Mouse (Mus musculus): ENCODE measurements around the gene Mtss1l. TPM values are rescaled to one million over a fixed set of nuclear protein-coding genes. Genes with fewer than 3 reads are reported as not detected.

Gene Mtss1l
- polyA plus RNA-seq, 1 experiment = 7.1 TPM

DNA sequence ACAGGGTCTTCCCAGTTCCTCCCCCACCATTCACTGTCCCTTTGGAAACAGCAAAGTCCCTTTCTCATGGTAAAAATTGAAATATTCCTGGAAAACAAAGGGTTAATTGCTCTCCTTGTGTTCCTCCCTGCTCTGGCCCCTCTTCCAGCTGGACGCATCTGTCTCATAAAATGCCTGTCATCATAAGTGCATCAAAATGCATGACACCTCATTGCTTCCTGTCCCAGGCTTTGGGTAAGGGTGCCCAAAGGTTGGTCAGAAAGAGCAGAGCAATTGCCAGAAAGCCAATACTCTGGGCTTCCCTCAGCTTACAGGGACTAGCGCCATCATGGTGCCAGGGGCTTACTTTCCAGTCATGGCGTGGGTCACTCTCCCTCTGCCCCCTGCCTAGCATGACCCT lies 10.7 kb upstream of the Mtss1l start:
- peaks cover 29% of the 10 kb centered on the region for H3K36me3 ChIP-seq (ENCODE audit: control insufficient read depth, insufficient read depth, low read length, poor library complexity, severe bottlenecking)
- H3K4me1 ChIP-seq (ENCODE audit: control insufficient read depth, insufficient read depth, low read length) = no peaks in the 10 kb centered on the region
- no peaks in the 10 kb centered on the region for H3K27me3 ChIP-seq (ENCODE audit: control insufficient read depth, insufficient read depth, low read length, poor library complexity, severe bottlenecking)
- TF ChIP-seq CTCF (IDR thresholded peaks at IDR 0.05; ENCODE audit: low read depth, low read length) (no peak), POLR2A (IDR thresholded peaks at IDR 0.05; ENCODE audit: insufficient read depth, low read length) (no peak), EP300 (IDR thresholded peaks at IDR 0.05; ENCODE audit: insufficient read depth, low read depth, low read length) (no peak)
- no peak overlapping the region for H3K4me3 ChIP-seq (ENCODE audit: low read depth, low read length)
- H3K9me3 ChIP-seq (replicated peaks; ENCODE audit: control insufficient read depth, insufficient read depth, low read length, poor library complexity, severe bottlenecking) = no peaks in the 10 kb centered on the region
- no peak overlapping the region for H3K27ac ChIP-seq (ENCODE audit: insufficient read depth, low read length)
- H3K9ac ChIP-seq (ENCODE audit: low read depth, poor library complexity, severe bottlenecking) = no peak overlapping the region

DNA sequence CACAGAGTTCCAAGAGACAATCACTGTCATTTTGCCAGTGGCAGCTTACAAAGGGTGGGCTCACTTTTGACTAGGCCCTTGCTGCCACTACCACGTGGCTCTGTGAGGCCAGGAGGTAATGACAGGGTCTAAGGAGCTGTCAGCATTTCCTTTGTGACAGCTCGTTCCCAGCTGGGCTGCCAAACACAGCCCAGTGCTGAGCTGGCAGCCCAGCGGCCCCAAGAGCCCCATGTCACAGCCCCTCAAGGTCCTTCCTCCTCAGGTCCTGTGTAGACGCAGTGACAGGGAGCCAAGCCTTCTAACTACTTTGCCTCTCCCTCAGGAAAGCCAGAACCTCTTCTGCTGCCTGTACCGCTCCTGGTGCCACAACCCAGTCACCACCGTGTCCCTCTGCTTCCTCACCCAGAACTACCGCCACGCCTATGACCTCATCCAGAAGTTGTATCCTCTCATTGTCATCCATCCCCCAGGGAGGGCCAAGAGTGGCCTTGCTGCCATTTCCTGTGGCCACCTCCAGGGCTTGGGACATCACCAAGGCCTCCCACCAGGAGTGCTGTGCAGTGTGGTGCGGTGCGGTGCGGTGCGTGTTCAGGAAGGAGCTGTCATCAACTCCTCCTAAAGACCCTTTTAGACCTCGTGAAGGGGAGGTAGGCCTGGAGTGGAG lies 9.9 kb upstream of the Mtss1l start:
- Histone ChIP-seq H3K4me1 (ENCODE audit: control insufficient read depth, insufficient read depth, low read length) (no peaks in the 10 kb centered on the region), H3K27me3 (ENCODE audit: control insufficient read depth, insufficient read depth, low read length, poor library complexity, severe bottlenecking) (no peaks in the 10 kb centered on the region), H3K36me3 (ENCODE audit: control insufficient read depth, insufficient read depth, low read length, poor library complexity, severe bottlenecking) (peaks cover 33% of the 10 kb centered on the region), H3K9me3 (replicated peaks; ENCODE audit: control insufficient read depth, insufficient read depth, low read length, poor library complexity, severe bottlenecking) (no peaks in the 10 kb centered on the region), H3K27ac (ENCODE audit: insufficient read depth, low read length) (no peak overlapping the region), H3K9ac (ENCODE audit: low read depth, poor library complexity, severe bottlenecking) (no peak overlapping the region), H3K4me3 (ENCODE audit: low read depth, low read length) (no peak overlapping the region)
- no peak for TF ChIP-seq EP300 (IDR thresholded peaks at IDR 0.05; ENCODE audit: insufficient read depth, low read depth, low read length)
- TF ChIP-seq CTCF (IDR thresholded peaks at IDR 0.05; ENCODE audit: low read depth, low read length) = no peak
- TF ChIP-seq POLR2A (IDR thresholded peaks at IDR 0.05; ENCODE audit: insufficient read depth, low read length) = no peak

DNA sequence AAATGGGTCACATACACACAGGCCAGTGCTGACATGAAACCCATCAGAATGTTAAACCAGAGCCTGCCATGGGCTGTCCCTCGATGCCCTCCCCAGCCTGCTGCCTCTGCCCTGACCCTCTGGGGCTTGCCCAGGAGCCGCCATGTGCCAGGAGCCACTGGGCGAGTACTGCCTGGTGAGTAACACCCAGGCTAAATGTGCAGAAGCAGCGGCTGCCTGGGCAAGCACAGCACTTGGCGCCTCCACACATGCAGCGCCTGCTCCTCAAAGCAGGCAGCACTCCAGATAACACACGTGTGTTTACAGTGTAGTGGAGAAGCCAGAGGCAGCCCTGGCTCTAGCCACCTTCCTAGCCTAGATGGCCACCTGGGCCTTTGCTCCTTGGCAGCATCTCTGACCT lies 8.2 kb upstream of the Mtss1l start:
- H3K4me3 ChIP-seq (ENCODE audit: low read depth, low read length) = no peak overlapping the region
- H3K27ac ChIP-seq (ENCODE audit: insufficient read depth, low read length) = no peak overlapping the region
- TF ChIP-seq CTCF (IDR thresholded peaks at IDR 0.05; ENCODE audit: low read depth, low read length) (no peak), EP300 (IDR thresholded peaks at IDR 0.05; ENCODE audit: insufficient read depth, low read depth, low read length) (no peak), POLR2A (IDR thresholded peaks at IDR 0.05; ENCODE audit: insufficient read depth, low read length) (no peak)
- no peak overlapping the region for H3K9ac ChIP-seq (ENCODE audit: low read depth, poor library complexity, severe bottlenecking)
- no peaks in the 10 kb centered on the region for H3K27me3 ChIP-seq (ENCODE audit: control insufficient read depth, insufficient read depth, low read length, poor library complexity, severe bottlenecking)
- H3K4me1 ChIP-seq (ENCODE audit: control insufficient read depth, insufficient read depth, low read length) = no peaks in the 10 kb centered on the region
- no peaks in the 10 kb centered on the region for H3K9me3 ChIP-seq (replicated peaks; ENCODE audit: control insufficient read depth, insufficient read depth, low read length, poor library complexity, severe bottlenecking)
- peaks cover 33% of the 10 kb centered on the region for H3K36me3 ChIP-seq (ENCODE audit: control insufficient read depth, insufficient read depth, low read length, poor library complexity, severe bottlenecking)

DNA sequence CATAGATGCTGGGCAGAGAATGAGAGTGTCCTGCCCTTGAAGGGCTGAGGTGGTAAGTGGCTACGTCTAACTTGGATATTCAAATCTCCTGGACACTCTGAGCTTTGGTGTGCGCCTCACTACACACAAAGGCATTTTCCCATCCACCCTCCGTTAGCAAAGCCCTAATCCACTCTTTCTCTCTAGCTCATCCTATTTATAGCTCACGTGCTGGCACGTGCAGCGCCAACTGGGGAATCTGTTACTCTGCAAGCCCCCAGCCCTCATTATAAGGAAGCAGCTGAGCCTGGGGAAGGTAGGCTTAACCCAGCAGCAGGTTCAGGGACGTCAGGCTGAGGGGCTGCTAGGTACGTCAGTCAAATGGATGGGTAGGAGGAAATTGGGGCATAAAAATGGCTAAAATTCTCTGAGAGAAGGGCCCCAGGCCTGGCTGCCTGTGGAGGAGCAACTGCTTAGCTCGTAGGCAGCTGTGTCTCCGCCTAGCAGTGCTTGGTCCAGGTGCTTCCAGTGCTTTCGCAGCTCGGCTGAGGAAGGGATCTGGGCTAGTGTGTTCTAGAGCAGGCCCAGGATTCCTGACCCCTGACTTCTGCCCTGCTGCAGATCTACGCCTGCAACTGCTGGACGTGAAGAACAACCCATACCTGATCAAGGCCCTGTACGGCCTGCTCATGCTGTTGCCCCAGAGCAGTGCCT lies 6.3 kb upstream of the Mtss1l start:
- Histone ChIP-seq H3K9ac (ENCODE audit: low read depth, poor library complexity, severe bottlenecking) (no peak overlapping the region), H3K27ac (ENCODE audit: insufficient read depth, low read length) (no peak overlapping the region), H3K4me1 (ENCODE audit: control insufficient read depth, insufficient read depth, low read length) (no peaks in the 10 kb centered on the region), H3K4me3 (ENCODE audit: low read depth, low read length) (no peak overlapping the region), H3K9me3 (replicated peaks; ENCODE audit: control insufficient read depth, insufficient read depth, low read length, poor library complexity, severe bottlenecking) (no peaks in the 10 kb centered on the region), H3K36me3 (ENCODE audit: control insufficient read depth, insufficient read depth, low read length, poor library complexity, severe bottlenecking) (peaks cover 32% of the 10 kb centered on the region), H3K27me3 (ENCODE audit: control insufficient read depth, insufficient read depth, low read length, poor library complexity, severe bottlenecking) (no peaks in the 10 kb centered on the region)
- no peak for TF ChIP-seq EP300 (IDR thresholded peaks at IDR 0.05; ENCODE audit: insufficient read depth, low read depth, low read length)
- no peak for TF ChIP-seq CTCF (IDR thresholded peaks at IDR 0.05; ENCODE audit: low read depth, low read length)
- no peak for TF ChIP-seq POLR2A (IDR thresholded peaks at IDR 0.05; ENCODE audit: insufficient read depth, low read length)

DNA sequence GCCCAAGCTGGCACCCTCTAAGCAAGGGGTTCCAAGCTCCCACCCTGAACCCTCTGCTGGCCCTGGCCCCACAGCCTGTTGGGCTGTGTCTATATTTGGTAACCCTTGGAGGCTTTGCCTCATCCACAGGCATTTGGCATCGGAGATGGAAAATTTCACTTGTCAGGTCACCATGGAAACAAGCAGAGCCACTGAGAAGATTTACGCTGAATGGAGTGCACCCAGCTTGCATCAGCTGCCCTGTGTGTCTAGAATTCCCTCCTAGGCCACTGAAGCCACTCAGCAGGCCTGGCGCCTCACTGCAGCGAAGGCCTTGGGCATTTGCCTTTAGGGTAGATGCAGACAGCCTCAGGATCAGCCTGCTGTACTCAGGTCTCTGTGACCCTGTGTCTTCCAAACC lies 5.2 kb upstream of the Mtss1l start:
- H3K4me3 ChIP-seq (ENCODE audit: low read depth, low read length) = no peak overlapping the region
- H3K9me3 ChIP-seq (replicated peaks; ENCODE audit: control insufficient read depth, insufficient read depth, low read length, poor library complexity, severe bottlenecking) = no peaks in the 10 kb centered on the region
- H3K27me3 ChIP-seq (ENCODE audit: control insufficient read depth, insufficient read depth, low read length, poor library complexity, severe bottlenecking) = no peaks in the 10 kb centered on the region
- no peak overlapping the region for H3K9ac ChIP-seq (ENCODE audit: low read depth, poor library complexity, severe bottlenecking)
- TF ChIP-seq EP300 (IDR thresholded peaks at IDR 0.05; ENCODE audit: insufficient read depth, low read depth, low read length) = no peak
- TF ChIP-seq CTCF (IDR thresholded peaks at IDR 0.05; ENCODE audit: low read depth, low read length) = no peak
- no peak for TF ChIP-seq POLR2A (IDR thresholded peaks at IDR 0.05; ENCODE audit: insufficient read depth, low read length)
- peaks cover 26% of the 10 kb centered on the region for H3K36me3 ChIP-seq (ENCODE audit: control insufficient read depth, insufficient read depth, low read length, poor library complexity, severe bottlenecking)
- no peaks in the 10 kb centered on the region for H3K4me1 ChIP-seq (ENCODE audit: control insufficient read depth, insufficient read depth, low read length)
- H3K27ac ChIP-seq (ENCODE audit: insufficient read depth, low read length) = no peak overlapping the region

DNA sequence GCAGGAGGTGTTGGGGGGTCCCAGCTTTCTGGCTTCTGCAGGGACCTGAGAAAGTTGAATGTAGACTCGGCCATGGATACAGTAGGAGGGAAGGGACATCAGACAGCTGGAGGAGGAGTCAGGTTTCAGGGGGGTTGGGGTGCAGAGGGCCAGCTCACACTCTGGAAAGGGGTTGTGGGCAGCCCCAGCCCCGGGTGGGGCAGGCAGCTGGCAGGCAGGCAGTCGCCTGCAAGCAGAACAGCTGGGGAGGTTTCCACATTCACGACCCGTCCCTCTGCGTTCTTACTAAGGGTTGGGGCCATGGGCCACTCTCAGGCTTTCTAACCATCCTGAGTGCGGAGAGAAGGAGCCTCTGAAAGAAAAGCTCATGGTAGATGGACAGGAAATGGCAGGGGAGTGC lies 4.1 kb upstream of the Mtss1l start:
- H3K9me3 ChIP-seq (replicated peaks; ENCODE audit: control insufficient read depth, insufficient read depth, low read length, poor library complexity, severe bottlenecking) = no peaks in the 10 kb centered on the region
- peaks cover 19% of the 10 kb centered on the region for H3K36me3 ChIP-seq (ENCODE audit: control insufficient read depth, insufficient read depth, low read length, poor library complexity, severe bottlenecking)
- no peaks in the 10 kb centered on the region for H3K4me1 ChIP-seq (ENCODE audit: control insufficient read depth, insufficient read depth, low read length)
- H3K27ac ChIP-seq (ENCODE audit: insufficient read depth, low read length) = no peak overlapping the region
- no peak overlapping the region for H3K4me3 ChIP-seq (ENCODE audit: low read depth, low read length)
- TF ChIP-seq EP300 (IDR thresholded peaks at IDR 0.05; ENCODE audit: insufficient read depth, low read depth, low read length) = no peak
- no peak overlapping the region for H3K9ac ChIP-seq (ENCODE audit: low read depth, poor library complexity, severe bottlenecking)
- no peaks in the 10 kb centered on the region for H3K27me3 ChIP-seq (ENCODE audit: control insufficient read depth, insufficient read depth, low read length, poor library complexity, severe bottlenecking)
